Mouse (Mus musculus): ENCODE data around the gene Baiap3. TPM values are rescaled to one million over a fixed set of nuclear protein-coding genes. Genes with fewer than 3 reads are reported as not detected.

Gene Baiap3
- total and polyA plus RNA-seq, 3 experiments, result 0.33 TPM; not detected in 2

GRCm38 (mm10) chr17:25285033-25285432 lies 28.9 kb upstream of the Baiap3 start:
- no peaks in the 10 kb centered on the region for H3K36me3 ChIP-seq (replicated peaks)
- peak; percentile 99 for TF ChIP-seq CTCF (IDR thresholded peaks at IDR 0.05; ENCODE audit: low read depth, low read length)
- no peak for TF ChIP-seq TAL1 (conservative IDR thresholded peaks at IDR 0.05; ENCODE audit: low read depth, low read length)
- H3K27me3 ChIP-seq (ENCODE audit: insufficient read depth, low read length), result no peaks in the 10 kb centered on the region
- no peak overlapping the region for H3K4me3 ChIP-seq (ENCODE audit: low read depth, low read length)
- H3K4me1 ChIP-seq (ENCODE audit: insufficient read depth, low read depth, low read length), result peaks cover 35% of the 10 kb centered on the region
- peak; percentile 42 for DNase-seq (ENCODE audit: low spot score)
- no peaks in the 10 kb centered on the region for H3K9me3 ChIP-seq (replicated peaks)
- ATAC-seq (ENCODE audit: extremely low read depth, insufficient number of reproducible peaks, low FRiP score, poor library complexity, severe bottlenecking), result 0 out of 2 replicates have a peak, but pooled peaks have one; percentile 40

GRCm38 (mm10) chr17:25282133-25282532 lies 26.0 kb upstream of the Baiap3 start:
- no peak for TF ChIP-seq GATA2 (IDR thresholded peaks at IDR 0.05; ENCODE audit: borderline replicate concordance, low read depth, low read length)
- no peak for TF ChIP-seq CTCF (IDR thresholded peaks at IDR 0.05; ENCODE audit: low read depth, low read length)
- no peak for TF ChIP-seq POLR2AphosphoS5 (IDR thresholded peaks at IDR 0.05; ENCODE audit: insufficient replicate concordance, low read depth, low read length)
- no peak for TF ChIP-seq TAL1 (conservative IDR thresholded peaks at IDR 0.05; ENCODE audit: low read depth, low read length)
- no peak for TF ChIP-seq GATA1 (IDR thresholded peaks at IDR 0.05; ENCODE audit: borderline replicate concordance, low read length)
- H3K4me3 ChIP-seq (ENCODE audit: low read depth, low read length), result peak overlapping the region; percentile 61

GRCm38 (mm10) chr17:25275833-25276232 lies 19.7 kb upstream of the Baiap3 start:
- H3K4me3 ChIP-seq (ENCODE audit: low read depth, low read length), result no peak overlapping the region
- ATAC-seq (ENCODE audit: extremely low read depth, insufficient number of reproducible peaks, low FRiP score, poor library complexity, severe bottlenecking) (no peak), DNase-seq (ENCODE audit: low spot score) (no peak)
- no peaks in the 10 kb centered on the region for H3K9me3 ChIP-seq (replicated peaks)
- peaks cover 34% of the 10 kb centered on the region for H3K4me1 ChIP-seq (ENCODE audit: insufficient read depth, low read depth, low read length)
- H3K27me3 ChIP-seq (ENCODE audit: insufficient read depth, low read length), result no peaks in the 10 kb centered on the region
- no peak for TF ChIP-seq GATA2 (IDR thresholded peaks at IDR 0.05; ENCODE audit: borderline replicate concordance, low read depth, low read length)
- no peak for TF ChIP-seq TAL1 (conservative IDR thresholded peaks at IDR 0.05; ENCODE audit: low read depth, low read length)
- TF ChIP-seq GATA1 (IDR thresholded peaks at IDR 0.05; ENCODE audit: borderline replicate concordance, low read length), result no peak
- no peak for TF ChIP-seq POLR2AphosphoS5 (IDR thresholded peaks at IDR 0.05; ENCODE audit: insufficient replicate concordance, low read depth, low read length)
- TF ChIP-seq CTCF (IDR thresholded peaks at IDR 0.05; ENCODE audit: low read depth, low read length), result no peak
- peaks cover 15% of the 10 kb centered on the region for H3K36me3 ChIP-seq (replicated peaks)

More at GRCm38 (mm10) chr17:25282133-25282532, 26.0 kb upstream of the Baiap3 start:
- ATAC-seq (ENCODE audit: extremely low read depth, insufficient number of reproducible peaks, low FRiP score, poor library complexity, severe bottlenecking), result peak; percentile 84
- DNase-seq (ENCODE audit: low spot score), result peak; percentile 69
- Histone ChIP-seq H3K9me3 (replicated peaks) (no peaks in the 10 kb centered on the region), H3K27me3 (ENCODE audit: insufficient read depth, low read length) (no peaks in the 10 kb centered on the region), H3K4me1 (ENCODE audit: insufficient read depth, low read depth, low read length) (peaks cover 26% of the 10 kb centered on the region), H3K36me3 (replicated peaks) (no peaks in the 10 kb centered on the region)

- Histone ChIP-seq H3K4me1 (ENCODE audit: insufficient read depth, low read depth, low read length) (peaks cover 41% of the 10 kb centered on the region), H3K27me3 (ENCODE audit: insufficient read depth, low read length) (no peaks in the 10 kb centered on the region), H3K9me3 (replicated peaks) (no peaks in the 10 kb centered on the region), H3K4me3 (ENCODE audit: low read depth, low read length) (peak within 1 kb of the TSS; percentile 94), H3K36me3 (replicated peaks) (peaks cover 26% of the 10 kb centered on the region)
- ATAC-seq (ENCODE audit: extremely low read depth, insufficient number of reproducible peaks, low FRiP score, poor library complexity, severe bottlenecking) (no peak), DNase-seq (ENCODE audit: low spot score) (no peak)
- TF ChIP-seq CTCF (IDR thresholded peaks at IDR 0.05; ENCODE audit: low read depth, low read length), result no peak
- TF ChIP-seq POLR2AphosphoS5 (IDR thresholded peaks at IDR 0.05; ENCODE audit: insufficient replicate concordance, low read depth, low read length), result no peak
- no peak for TF ChIP-seq GATA1 (IDR thresholded peaks at IDR 0.05; ENCODE audit: borderline replicate concordance, low read length)
- no peak for TF ChIP-seq TAL1 (conservative IDR thresholded peaks at IDR 0.05; ENCODE audit: low read depth, low read length)
- no peak for TF ChIP-seq GATA2 (IDR thresholded peaks at IDR 0.05; ENCODE audit: borderline replicate concordance, low read depth, low read length)
These were observed 18.6 kb upstream of the Baiap3 start, which contains the start of gene Ube2i for GRCm38 (mm10) chr17:25274571-25275346. Gene Ube2i (minus strand): TSS chr17:25274622.

GRCm38 (mm10) chr17:25273706-25274501 lies 17.7 kb upstream of the Baiap3 start:
- peak; percentile 62 for ATAC-seq (ENCODE audit: extremely low read depth, insufficient number of reproducible peaks, low FRiP score, poor library complexity, severe bottlenecking)
- peak; percentile 95 for DNase-seq (ENCODE audit: low spot score)
- H3K9me3 ChIP-seq (replicated peaks), result no peaks in the 10 kb centered on the region
- peaks cover 35% of the 10 kb centered on the region for H3K36me3 ChIP-seq (replicated peaks)
- TF ChIP-seq CTCF (IDR thresholded peaks at IDR 0.05; ENCODE audit: low read depth, low read length) (peak; percentile 14; the same call in 1 of the 2 replicates), TAL1 (conservative IDR thresholded peaks at IDR 0.05; ENCODE audit: low read depth, low read length) (no peak)
- peaks cover 41% of the 10 kb centered on the region for H3K4me1 ChIP-seq (ENCODE audit: insufficient read depth, low read depth, low read length)
- H3K27me3 ChIP-seq (ENCODE audit: insufficient read depth, low read length), result no peaks in the 10 kb centered on the region
- peak overlapping the region; percentile 94 for H3K4me3 ChIP-seq (ENCODE audit: low read depth, low read length)

GRCm38 (mm10) chr17:25272951-25273705 lies 17.0 kb upstream of the Baiap3 start:
- Histone ChIP-seq H3K9me3 (replicated peaks) (no peaks in the 10 kb centered on the region), H3K4me3 (ENCODE audit: low read depth, low read length) (peak overlapping the region; percentile 94), H3K4me1 (ENCODE audit: insufficient read depth, low read depth, low read length) (peaks cover 48% of the 10 kb centered on the region), H3K36me3 (replicated peaks) (peaks cover 42% of the 10 kb centered on the region), H3K27me3 (ENCODE audit: insufficient read depth, low read length) (no peaks in the 10 kb centered on the region)
- TF ChIP-seq GATA1 (IDR thresholded peaks at IDR 0.05; ENCODE audit: borderline replicate concordance, low read length) (no peak), POLR2AphosphoS5 (IDR thresholded peaks at IDR 0.05; ENCODE audit: insufficient replicate concordance, low read depth, low read length) (no peak), TAL1 (conservative IDR thresholded peaks at IDR 0.05; ENCODE audit: low read depth, low read length) (no peak), CTCF (IDR thresholded peaks at IDR 0.05; ENCODE audit: low read depth, low read length) (no peak), GATA2 (IDR thresholded peaks at IDR 0.05; ENCODE audit: borderline replicate concordance, low read depth, low read length) (no peak)
- DNase-seq (ENCODE audit: low spot score) (peak; percentile 69), ATAC-seq (ENCODE audit: extremely low read depth, insufficient number of reproducible peaks, low FRiP score, poor library complexity, severe bottlenecking) (0 out of 2 replicates have a peak, but pooled peaks have one; percentile 7)
